Mouse (Mus musculus) mesoderm, embryonic 11.5 days (tissue): ENCODE measurements at regions not wholly inside any gene's neighbourhood (a gene's known extent, or its start where the extent isn't known, plus 50 kb on each side); places are given as distances from the start of the nearest gene placed in this dataset.
A peak's percentile ranks its signal among the peaks of the same experiment; 100 is the strongest.

Source experiments
- DNase-seq: peaks from one replicate; pipeline ENCODE4 v3.0.0-alpha.2; 2012; ENCODE audit warnings: low read depth, low spot score

DNA sequence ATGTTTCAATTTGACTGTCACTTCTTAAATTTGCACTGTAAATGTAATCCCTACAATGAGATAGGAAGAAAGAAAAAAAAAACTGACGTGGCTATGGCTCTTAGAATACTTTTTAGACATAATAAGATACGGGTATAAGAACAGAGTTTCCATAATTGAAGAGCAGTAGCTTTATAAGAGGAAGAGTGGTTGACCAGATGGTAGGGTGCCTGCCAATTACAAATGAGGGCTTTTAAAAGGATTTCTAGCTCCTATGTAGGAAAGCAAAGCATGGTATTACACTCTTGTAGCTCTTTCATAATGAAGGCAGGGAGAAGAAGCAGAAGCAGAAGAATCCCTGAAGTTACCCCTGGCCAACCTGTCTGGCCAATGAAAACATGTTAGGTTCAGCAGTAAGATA is 239.7 kb upstream of the Car10 start:
- no peak for DNase-seq

DNA sequence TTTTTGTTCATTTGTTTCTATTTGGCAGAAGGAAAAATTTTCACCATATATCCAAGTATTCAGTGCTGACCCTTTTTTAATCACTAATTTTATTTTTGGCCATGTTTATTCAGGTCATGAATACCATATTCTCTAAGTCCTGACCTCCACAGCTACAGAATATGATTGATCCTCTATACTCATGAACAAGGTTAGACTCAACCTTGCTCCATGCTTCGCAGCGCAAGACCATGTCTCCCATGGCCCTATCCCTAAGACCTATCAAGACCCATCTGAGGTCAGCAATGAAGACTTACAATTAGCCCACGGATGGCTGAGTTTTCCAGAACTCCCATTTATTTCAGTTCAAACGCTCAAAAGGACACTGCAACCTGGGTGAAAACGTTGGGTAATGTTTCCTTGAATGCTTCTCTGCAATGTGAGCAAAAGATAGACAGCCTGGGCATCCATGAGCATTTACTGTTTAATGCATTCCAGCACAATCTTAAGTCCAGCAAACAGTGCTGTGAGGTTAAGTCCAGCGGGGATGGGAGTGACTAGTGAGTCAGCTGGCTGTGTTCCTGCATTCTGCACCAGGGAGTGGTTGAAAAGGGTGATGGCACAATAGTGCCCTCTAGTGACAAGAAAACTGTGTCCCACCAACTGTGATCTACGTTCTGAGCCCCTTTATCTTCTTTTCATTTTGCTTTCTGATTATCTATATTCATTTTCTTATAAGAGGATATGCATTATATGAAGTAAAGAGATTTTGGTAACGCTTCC is 208.0 kb upstream of the Car10 start:
- peak; percentile 73 for DNase-seq

DNA sequence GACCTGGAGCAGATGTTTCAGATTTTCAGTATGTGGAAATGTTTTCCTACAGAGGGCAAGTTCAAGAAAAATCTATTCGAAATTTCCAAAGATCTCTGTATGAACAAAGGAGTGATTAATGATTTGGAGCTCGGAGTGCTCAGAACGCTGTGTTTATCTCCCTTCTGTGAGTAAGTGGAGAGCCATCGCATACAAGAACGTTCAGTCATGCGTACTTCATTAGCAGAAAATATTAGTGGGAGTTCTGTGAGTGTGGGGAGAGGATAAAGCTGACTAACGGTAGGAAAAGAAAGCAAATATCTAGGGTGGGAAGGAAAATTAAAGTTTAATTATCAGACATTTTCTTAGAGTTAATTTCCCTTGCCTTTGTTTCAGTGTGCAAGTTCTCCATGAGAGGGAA is 198.5 kb upstream of the Car10 start:
- no peak for DNase-seq
